Mouse (Mus musculus): ENCODE results near the gene Tbc1d8.

The Tbc1d8 gene

DNA sequence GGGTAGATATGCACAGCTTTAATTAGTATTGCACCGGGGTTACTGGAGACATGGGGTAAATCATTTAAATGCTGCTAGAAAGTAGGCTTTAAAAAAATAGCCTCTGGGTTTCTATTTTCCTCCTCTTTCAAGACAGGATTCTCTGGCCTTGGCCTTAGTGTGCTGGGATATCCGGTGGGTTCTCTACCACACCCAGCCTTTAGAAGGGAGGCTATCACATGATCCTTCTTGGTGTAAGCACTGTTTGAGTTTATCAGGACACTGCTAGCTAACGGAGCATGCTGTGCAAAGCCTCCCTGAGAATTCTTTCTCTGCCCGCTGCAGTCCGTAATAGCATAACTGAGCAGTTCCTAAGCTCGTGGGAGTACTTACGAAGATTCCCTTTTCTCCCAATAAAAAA, 129.1 kb downstream of the Tbc1d8 start:
- DNase-seq, result no peak

DNA sequence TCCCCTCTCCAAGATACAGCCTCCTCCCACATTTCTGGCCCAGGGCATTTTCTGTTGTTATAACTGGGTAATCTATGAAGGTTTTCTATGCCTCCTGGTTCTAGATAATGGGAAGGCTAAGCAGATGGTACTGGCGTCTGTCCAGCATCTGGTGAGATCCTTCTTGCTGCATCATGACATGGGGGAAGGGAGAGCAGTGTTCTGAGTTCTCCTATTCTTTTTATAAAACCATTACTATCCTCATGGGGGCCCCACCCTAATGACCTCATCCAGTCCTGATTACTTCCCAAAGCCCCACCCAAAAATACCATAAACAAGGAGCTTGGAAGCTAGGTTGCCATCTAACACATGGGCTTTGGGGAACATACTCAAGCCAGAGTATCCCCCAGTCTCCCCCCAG, 129.6 kb downstream of the Tbc1d8 start:
- DNase-seq, result peak; percentile 42

DNA sequence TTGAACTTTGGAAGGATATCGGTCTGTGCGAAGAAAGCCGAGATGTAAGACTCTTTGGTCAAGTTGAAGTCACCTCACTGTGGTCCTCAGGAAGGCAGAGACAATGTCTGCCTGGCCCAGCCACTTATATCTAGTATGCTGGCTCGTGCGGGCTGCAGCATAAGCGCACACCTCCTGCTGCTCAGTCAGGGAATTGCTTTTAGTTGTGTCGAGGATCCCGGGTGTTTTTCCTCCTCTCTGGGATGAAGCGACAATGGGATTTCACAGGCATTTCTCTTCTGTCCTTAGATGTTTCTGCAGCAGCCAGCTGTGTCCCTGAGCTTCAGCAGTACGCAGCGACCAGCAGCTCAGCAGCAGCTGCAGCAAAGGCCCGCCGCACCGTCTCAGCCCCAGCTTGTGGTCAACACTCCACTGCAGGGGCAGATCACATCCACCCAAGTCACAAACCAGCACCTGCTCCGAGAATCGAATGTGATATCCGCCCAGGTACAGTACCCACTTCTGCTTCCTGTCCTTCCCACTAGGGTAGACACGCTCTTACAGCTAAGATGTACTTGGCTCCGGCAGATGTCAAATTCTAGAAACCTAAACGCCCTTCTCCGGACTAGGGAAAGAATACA, 133.5 kb downstream of the Tbc1d8 start:
- DNase-seq, result no peak

DNA sequence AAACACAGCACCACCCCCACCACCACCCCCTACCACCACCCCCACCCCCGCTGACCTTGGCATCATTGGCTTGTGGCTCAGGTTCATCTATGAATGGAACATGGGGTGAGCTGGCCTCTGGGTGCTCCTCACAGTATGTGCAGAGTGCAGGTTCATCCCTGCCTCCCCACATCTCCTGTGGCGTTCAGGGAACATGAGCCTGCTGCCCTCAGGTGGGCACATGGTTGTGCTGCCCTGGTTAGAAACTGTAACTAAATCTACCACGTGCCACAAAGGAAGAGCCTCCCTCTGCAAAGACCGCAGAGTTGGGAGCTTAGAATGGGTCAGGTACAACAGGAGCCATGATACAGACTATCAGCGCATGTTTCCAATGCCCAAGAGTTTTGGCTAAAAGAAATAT, 135.3 kb downstream of the Tbc1d8 start:
- DNase-seq, result no peak

DNA sequence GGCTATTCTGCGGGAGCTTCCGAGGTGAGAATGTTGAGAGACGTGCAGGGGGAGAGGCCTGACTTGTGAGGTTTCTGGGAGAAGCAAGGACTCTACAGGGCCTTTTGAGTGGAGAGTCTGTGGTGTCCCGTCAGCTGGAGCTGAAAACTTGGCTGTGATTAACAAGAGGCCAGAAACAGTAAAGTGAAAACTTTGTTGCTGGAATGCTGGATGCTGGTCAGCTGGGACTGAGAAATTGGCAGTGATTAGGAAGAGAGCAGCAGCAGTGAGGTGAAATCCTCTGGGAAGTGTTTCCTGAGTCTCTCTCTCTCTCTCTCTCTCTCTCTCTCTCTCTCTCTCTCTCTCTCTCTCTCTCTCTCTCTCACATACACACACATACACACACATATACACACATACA, 136.7 kb downstream of the Tbc1d8 start:
- no peak for DNase-seq

DNA sequence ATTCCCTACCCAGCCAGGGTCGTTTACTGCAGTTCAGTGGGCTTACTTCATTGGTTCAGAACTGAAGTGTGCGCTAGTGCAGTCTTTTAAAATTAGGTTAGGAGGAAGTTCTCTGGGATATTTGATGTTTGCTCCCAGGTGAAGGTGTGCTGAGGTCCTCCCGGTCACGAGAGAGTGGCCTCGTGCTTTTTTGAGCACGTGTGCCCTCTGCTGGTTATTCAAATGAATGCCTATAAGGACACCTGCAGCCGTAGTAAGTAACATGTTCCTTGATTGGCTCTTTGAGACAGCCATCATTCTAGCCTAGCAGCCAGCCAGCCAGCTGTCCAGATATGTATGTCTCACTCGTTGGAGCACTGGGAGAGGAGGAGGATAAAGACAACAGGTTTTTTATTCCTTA, 137.9 kb downstream of the Tbc1d8 start:
- DNase-seq, result peak; percentile 48

DNA sequence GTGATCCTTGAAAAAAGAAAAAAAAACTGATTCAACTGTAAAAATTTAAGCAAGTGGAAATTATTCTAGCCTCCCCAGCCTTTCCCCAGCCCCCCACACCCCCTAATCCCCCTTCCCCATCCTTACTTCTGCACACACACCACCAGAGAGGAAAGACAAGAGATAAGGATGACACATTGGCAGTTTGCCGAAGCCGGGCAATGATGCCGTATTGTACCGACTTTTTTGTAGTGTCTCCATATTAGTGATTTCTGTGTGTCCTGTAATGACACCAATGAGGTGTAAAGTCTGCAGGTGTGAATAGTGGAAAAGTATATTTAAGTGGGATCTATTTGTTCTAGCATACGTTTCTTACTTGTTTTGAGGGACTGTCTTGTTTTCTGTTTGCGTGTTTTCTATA, 138.4 kb downstream of the Tbc1d8 start:
- no peak for DNase-seq

DNA sequence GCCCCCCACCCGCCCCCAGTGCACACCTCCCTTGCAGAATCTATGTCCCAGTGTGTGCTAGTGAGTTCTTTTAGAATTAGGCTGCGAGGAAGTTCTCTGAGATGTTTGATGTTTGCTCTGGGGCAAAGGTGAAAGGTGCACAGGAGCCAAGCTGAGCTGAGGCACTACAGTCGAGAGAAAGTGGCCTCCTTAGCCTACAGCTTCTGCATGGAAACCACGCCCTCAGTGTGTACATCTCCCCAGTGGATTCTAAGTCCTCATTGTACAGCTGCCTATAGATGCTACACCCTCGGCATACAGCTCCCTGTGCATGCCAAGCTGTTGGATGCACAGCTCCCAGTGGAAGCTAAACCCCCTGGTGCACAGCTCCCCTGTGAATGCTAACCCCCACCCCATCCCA, 139.1 kb downstream of the Tbc1d8 start:
- no peak for DNase-seq

DNA sequence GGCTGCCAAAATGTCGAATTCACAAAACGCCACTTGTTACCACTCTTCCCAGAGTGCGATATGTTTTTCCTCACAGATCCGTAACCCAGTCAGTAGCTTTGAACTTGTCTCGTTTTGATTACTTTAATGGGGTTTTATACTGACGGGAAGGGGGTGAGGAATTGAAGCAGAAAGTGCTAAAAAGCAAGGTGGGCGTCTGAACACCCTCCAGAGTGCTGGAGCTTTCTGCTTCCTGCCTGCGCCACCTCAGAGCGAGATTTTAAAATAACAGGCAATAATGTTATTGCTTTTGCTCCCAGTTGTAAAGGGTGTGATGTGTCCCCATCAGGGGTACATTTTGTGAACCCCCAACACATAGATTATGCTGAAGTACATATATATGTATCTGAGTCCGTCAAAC, 139.7 kb downstream of the Tbc1d8 start:
- no peak for DNase-seq

DNA sequence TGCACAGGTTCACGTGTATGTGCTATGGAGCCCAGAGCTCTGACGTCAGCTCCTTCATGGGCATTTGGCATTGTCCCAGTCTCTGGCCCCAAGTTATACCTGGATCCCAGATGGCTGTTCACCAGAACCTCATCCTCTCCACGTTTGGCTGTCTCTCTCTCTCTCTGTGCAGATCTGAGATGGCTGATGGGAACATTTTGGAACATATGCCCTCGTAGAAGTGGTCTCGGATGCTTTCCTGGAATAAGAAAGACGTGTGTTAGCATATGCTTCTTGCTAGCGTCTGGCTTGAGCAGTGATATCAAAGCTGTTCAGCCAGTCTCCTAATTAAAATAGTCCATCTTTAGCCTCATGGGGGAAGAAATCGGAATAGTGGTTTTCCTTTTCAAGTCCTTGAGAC, 141.8 kb downstream of the Tbc1d8 start:
- DNase-seq, result no peak

DNA sequence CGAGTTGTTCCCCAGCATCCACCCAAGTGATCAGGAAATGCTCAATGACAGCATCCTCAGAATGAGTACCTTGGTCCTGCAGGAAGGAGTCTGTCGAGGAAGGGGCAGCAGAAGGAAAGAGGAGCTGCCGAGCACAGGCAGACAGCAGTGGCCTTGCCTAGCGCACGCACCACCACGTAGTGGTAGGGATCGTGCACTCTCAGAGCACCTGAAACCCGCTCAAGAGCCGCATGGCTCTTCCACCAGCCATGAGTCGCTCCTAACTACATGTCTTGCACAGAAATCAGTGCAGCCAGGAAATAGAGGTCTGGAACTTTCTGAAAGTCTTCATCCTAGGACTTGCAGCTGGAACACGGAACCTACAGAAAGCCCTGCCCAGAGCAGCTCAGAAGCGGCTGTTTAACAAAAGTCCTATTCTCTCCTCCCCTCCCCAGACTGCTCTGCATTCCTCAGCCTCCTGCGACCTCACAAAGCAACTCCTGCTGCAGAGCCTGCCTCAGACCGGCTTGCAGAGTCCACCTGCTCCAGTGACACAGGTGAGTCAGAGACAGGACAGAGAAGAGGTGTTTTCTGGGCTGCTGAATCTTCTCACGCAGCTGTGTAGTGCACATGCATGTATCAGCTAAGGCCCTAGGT, 142.9 kb downstream of the Tbc1d8 start:
- DNase-seq, result no peak

DNA sequence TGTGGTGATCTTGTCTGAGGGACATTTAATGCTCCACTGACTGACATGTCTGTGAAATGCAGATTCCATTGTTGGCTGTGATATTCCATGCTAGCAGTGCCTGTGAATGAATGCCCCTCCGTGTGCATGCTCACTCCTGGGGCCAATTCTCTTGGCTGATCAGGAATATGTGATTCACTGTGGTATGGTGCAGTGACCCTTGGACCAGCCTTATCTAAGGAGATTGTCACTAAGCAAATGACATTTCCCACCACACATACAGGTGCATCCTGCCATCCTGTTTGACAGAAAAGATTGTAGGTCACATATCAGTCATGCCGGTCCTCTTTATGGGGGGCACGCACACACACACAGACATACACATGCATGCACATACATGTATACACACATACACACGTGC, 146.1 kb downstream of the Tbc1d8 start:
- DNase-seq, result no peak

DNA sequence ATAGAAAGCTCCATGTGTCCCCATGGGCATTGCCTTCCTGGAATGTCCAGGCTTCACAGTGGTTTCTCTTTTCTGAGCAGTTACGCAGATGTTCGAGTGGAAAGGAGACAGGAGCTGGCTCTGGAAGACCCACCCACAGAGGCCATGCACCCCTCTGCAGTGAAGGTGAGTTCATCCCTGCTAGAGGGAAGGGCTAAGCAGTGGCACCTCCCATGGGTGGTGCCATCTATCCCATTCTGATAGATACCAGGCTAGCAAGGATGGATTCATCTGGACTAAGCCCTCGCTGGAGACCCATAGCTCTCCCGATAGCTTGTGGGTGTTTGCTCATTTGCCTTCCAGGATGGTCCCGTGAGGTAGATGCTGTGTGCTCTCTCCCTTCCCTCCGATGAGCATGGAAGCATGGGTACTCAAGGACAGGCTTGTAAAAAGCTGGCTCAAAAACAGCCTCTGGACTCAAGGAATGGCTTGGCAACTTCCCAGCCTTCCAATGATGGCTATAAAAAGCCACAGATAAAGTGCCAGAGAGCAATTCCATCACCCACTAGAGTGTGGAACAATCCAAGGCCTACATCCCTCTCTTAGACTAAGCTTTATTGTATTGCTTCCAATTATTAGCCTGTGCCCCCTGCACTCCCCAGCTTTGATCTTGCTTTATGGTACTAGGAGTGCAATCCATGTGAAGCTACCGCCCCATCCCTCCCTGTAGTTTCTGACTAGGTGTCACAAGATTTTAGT, 147.5 kb downstream of the Tbc1d8 start:
- DNase-seq, result no peak

DNA sequence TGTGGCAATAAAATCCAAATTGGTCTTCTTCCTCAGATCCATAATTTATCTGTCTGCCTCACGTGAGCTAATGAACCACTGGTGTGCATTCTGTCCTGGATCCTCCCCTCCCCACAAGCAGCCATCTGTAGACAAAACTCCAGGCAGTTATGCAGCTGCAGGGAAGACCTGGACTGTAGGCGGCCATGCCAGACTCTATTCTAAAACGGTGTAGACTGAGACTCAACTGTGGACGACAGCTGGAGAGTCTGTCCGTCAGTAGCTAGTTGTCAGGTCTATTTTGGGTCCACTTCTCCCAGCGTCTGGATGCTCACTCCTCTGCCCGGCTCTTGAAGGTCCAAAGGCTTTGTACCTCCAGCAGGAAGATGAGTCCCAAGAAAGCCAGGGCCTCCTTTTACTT, 151.0 kb downstream of the Tbc1d8 start:
- DNase-seq, result no peak

DNA sequence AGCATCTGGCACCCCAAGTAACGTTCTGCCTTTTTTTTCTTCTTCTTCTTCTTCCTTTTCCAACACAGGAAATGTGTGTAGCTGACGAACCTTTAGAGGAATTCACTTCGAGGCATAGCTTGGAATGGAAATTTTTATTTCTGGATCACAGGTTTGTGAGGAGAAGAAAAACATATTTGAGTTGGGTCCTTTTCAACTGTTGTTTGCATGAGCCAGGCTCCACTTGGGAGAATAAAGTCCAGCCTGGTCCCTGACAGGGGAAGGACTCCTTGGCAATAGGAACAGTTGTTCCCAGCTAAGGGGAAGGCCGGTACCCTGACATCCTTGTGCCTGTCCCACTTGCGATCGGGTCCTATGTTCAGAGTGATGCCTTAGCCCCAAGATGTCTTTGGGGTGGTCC, 153.3 kb downstream of the Tbc1d8 start:
- no peak for DNase-seq

DNA sequence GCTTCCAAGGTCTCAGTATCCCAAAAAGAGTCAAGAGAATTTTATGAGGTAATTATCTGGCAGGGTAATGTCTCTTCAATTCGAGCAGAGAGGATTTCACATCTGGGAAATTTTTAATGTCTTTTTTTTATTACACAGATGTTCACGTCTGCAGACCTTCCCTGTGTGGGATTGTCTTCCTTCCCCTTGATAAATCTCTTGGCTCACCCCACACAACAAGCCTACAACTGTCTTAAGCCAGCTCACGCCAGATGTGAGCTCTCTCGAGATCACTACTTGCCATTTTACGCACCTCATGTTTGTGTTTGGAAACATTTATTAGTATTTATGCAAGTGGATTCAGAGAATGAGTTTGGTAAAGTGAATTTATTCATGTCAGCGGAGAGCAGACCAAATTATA, 156.6 kb downstream of the Tbc1d8 start:
- no peak for DNase-seq

Data from cerebellum, adult 11 months (tissue).